Mouse (Mus musculus) brain, embryonic 14.5 days (tissue): ENCODE measurements around the gene Ebf3.

Experiments
- CTCF ChIP-seq: fragments of 200-500 bp; IDR thresholded peaks from 2 replicates; pipeline ENCODE4 v1.5.1; 2012; ENCODE audit warnings: inconsistent platforms, mild to moderate bottlenecking, moderate library complexity, borderline replicate concordance; ENCODE audit not compliant: insufficient read depth, insufficient read length; ENCODE audit errors: extremely low read depth
- POLR2A ChIP-seq: fragments of 200-500 bp; IDR thresholded peaks from 2 replicates; pipeline ENCODE4 v1.6.1; 2012; ENCODE audit warnings: mild to moderate bottlenecking, inconsistent platforms, borderline replicate concordance; ENCODE audit not compliant: poor library complexity, insufficient read depth, insufficient read length, severe bottlenecking; ENCODE audit errors: extremely low read depth

DNA sequence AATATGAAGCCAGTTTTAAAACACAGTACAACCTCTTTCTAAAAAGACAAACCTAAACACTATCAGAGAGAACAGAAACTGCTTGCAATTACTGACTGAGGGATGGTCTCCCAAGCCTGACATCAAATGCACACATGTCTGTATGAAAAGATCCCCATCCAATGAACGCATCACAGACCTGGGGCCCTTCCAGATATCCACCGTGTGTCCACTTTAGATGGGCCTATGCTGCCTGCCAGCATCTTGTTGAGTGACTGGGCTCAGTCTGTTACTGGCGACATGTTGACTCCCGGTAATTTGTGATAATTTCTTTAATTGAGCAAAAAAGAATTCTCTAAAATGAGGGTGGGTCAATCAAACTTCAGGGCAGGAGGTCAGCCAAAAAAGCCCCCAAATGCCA is 93.8 kb downstream of the Ebf3 start:
- TF ChIP-seq CTCF (no peak), POLR2A (no peak)
